Mouse (Mus musculus): Measurements from ENCODE around the gene Urb2. TPM values are rescaled to one million over a fixed set of nuclear protein-coding genes. Genes with fewer than 3 reads are reported as not detected.
A peak's percentile ranks its signal among the peaks of the same experiment; 100 is the strongest.

Gene Urb2
- total and polyA plus RNA-seq, 3 experiments, result 3.8 to 19.5 (median 19.4) TPM

DNA sequence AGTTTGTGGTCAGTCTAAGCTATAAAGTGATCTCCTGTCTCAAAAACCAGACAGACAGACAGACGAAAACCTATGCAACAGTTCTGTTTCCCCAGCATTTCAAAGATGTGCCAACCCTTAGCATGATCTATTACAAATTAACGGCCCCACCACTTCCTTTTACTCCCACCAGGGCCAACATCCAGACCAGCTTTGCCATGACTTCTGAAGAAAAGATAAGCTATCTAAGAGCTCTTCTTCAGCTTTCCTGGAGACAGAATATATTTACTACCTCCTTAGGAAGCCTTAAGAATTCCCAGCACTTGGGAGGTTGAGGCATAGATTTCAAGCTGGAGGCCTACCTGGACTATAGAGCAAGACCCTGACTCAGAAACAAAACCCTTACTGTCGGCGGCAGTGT is 41.1 kb upstream of the Urb2 start:
- no peak for TF ChIP-seq GATA2 (IDR thresholded peaks at IDR 0.05; ENCODE audit: borderline replicate concordance, low read depth, low read length)
- TF ChIP-seq POLR2AphosphoS5 (IDR thresholded peaks at IDR 0.05; ENCODE audit: insufficient replicate concordance, low read depth, low read length), result no peak
- TF ChIP-seq TAL1 (conservative IDR thresholded peaks at IDR 0.05; ENCODE audit: low read depth, low read length), result no peak
- TF ChIP-seq CTCF (IDR thresholded peaks at IDR 0.05; ENCODE audit: low read depth, low read length), result no peak
- no peak for TF ChIP-seq GATA1 (IDR thresholded peaks at IDR 0.05; ENCODE audit: borderline replicate concordance, low read length)
- ATAC-seq (ENCODE audit: extremely low read depth, insufficient number of reproducible peaks, low FRiP score, poor library complexity, severe bottlenecking), result no peak
- peaks cover 72% of the 10 kb centered on the region for H3K4me1 ChIP-seq (ENCODE audit: insufficient read depth, low read depth, low read length)
- H3K4me3 ChIP-seq (ENCODE audit: low read depth, low read length), result peak overlapping the region; percentile 90
- peaks cover 3% of the 10 kb centered on the region for H3K9me3 ChIP-seq (replicated peaks)
- no peaks in the 10 kb centered on the region for H3K27me3 ChIP-seq (ENCODE audit: insufficient read depth, low read length)
- peaks cover 45% of the 10 kb centered on the region for H3K36me3 ChIP-seq (replicated peaks)
- no peak for DNase-seq (ENCODE audit: low spot score)

DNA sequence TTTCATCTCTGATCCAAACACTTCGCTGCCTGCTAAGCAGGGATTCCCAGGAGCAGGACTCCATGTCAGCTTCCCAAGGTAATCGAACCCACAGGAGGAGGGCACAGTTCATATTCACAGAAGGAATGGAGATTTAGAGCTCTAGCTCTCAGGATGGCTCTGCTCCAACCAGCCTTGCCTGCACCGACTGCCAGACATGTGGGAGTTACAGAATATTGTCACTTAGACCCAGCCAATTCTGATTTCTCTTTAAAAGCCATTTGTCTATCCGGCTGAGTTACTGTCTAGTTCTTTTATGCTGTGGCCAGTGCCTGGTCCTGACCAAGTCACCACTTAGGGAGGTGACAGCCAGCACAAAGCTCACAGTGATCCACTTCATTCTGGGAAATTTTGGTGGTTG is 39.6 kb upstream of the Urb2 start:
- no peak for DNase-seq (ENCODE audit: low spot score)
- ATAC-seq (ENCODE audit: extremely low read depth, insufficient number of reproducible peaks, low FRiP score, poor library complexity, severe bottlenecking), result no peak
- peaks cover 83% of the 10 kb centered on the region for H3K4me1 ChIP-seq (ENCODE audit: insufficient read depth, low read depth, low read length)
- H3K4me3 ChIP-seq (ENCODE audit: low read depth, low read length), result peak overlapping the region; percentile 90
- TF ChIP-seq CTCF (IDR thresholded peaks at IDR 0.05; ENCODE audit: low read depth, low read length) (no peak), GATA2 (IDR thresholded peaks at IDR 0.05; ENCODE audit: borderline replicate concordance, low read depth, low read length) (no peak), POLR2AphosphoS5 (IDR thresholded peaks at IDR 0.05; ENCODE audit: insufficient replicate concordance, low read depth, low read length) (no peak), TAL1 (conservative IDR thresholded peaks at IDR 0.05; ENCODE audit: low read depth, low read length) (no peak), GATA1 (IDR thresholded peaks at IDR 0.05; ENCODE audit: borderline replicate concordance, low read length) (no peak)
- peaks cover 40% of the 10 kb centered on the region for H3K36me3 ChIP-seq (replicated peaks)
- no peaks in the 10 kb centered on the region for H3K9me3 ChIP-seq (replicated peaks)
- H3K27me3 ChIP-seq (ENCODE audit: insufficient read depth, low read length), result no peaks in the 10 kb centered on the region

- Histone ChIP-seq H3K9me3 (replicated peaks) (no peaks in the 10 kb centered on the region), H3K4me3 (ENCODE audit: low read depth, low read length) (peak overlapping the region; percentile 90), H3K4me1 (ENCODE audit: insufficient read depth, low read depth, low read length) (peaks cover 84% of the 10 kb centered on the region), H3K36me3 (replicated peaks) (peaks cover 36% of the 10 kb centered on the region), H3K27me3 (ENCODE audit: insufficient read depth, low read length) (no peaks in the 10 kb centered on the region)
- ATAC-seq (ENCODE audit: extremely low read depth, insufficient number of reproducible peaks, low FRiP score, poor library complexity, severe bottlenecking), result no peak
- DNase-seq (ENCODE audit: low spot score), result no peak
- TF ChIP-seq GATA1 (IDR thresholded peaks at IDR 0.05; ENCODE audit: borderline replicate concordance, low read length) (no peak), CTCF (IDR thresholded peaks at IDR 0.05; ENCODE audit: low read depth, low read length) (no peak), GATA2 (IDR thresholded peaks at IDR 0.05; ENCODE audit: borderline replicate concordance, low read depth, low read length) (no peak), TAL1 (conservative IDR thresholded peaks at IDR 0.05; ENCODE audit: low read depth, low read length) (no peak), POLR2AphosphoS5 (IDR thresholded peaks at IDR 0.05; ENCODE audit: insufficient replicate concordance, low read depth, low read length) (no peak)
These were observed 39.0 kb upstream of the Urb2 start for GRCm38 (mm10) chr8:123982291-123982793.

DNA sequence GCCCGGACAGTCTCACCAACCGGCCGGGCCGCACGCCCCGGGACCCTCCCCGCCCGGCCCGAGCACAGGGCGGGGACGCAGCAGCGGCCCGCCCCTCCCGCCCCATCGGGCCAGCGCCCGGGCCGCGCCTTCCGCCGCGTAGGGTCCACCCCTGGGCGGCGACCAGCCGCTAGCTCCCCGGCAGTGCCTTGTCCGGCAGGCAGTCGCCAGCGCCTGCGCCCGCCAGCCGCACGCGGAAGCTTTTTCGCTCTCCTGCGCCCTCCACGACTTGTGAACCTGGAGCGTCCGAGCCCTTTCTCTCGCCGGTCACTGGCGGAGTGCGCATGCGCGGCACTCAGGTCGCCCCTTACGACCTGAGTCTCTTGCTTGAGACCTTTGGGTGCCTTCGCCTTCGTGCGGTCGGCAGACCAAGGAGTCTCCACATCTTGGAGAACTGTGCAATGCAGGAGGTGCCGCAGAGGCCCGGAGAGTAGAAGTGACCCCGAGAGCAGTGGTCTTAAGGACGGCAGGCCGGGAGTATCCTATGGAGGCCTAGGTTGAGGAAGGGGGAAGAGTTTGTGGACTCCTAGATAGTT is 38.4 kb upstream of the Urb2 start, which contains the start of gene Abcb10:
Gene Abcb10 (minus strand): TSS at position 297 of the 575 bp plus-strand sequence.
- ATAC-seq (ENCODE audit: extremely low read depth, insufficient number of reproducible peaks, low FRiP score, poor library complexity, severe bottlenecking), result peak; percentile 61
- Histone ChIP-seq H3K27me3 (ENCODE audit: insufficient read depth, low read length) (no peaks in the 10 kb centered on the region), H3K4me3 (ENCODE audit: low read depth, low read length) (peak within 1 kb of the TSS; percentile 90), H3K4me1 (ENCODE audit: insufficient read depth, low read depth, low read length) (peaks cover 83% of the 10 kb centered on the region), H3K9me3 (replicated peaks) (no peaks in the 10 kb centered on the region), H3K36me3 (replicated peaks) (peaks cover 31% of the 10 kb centered on the region)
- peak; percentile 91 for DNase-seq (ENCODE audit: low spot score)
- TF ChIP-seq TAL1 (conservative IDR thresholded peaks at IDR 0.05; ENCODE audit: low read depth, low read length), result no peak

DNA sequence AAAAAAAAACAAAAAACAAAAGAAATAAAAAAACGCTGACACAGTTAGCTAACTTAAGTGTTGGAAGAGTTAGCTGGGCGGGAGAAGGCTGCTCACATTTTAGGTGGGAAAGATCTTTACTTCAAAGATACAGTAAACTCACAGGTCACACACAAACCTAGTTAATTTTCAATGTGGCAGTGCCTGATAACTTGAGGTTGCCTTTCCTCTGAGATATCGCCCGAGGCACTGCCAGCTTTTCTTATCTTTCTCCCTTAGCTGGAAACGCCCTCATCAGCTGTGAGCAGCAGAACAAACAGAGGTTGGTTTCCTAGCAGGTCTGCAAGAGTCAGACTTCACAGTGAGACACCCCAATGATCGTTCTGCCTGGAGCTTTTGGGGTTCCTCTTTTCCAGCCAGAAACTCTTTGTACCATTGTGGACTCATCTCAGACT is 32.7 kb upstream of the Urb2 start:
- ATAC-seq (ENCODE audit: extremely low read depth, insufficient number of reproducible peaks, low FRiP score, poor library complexity, severe bottlenecking) (peak; percentile 70), DNase-seq (ENCODE audit: low spot score) (peak; percentile 77)
- Histone ChIP-seq H3K4me3 (ENCODE audit: low read depth, low read length) (peak overlapping the region; percentile 39; the same call in 1 of the 2 replicates), H3K9me3 (replicated peaks) (no peaks in the 10 kb centered on the region), H3K27me3 (ENCODE audit: insufficient read depth, low read length) (no peaks in the 10 kb centered on the region), H3K36me3 (replicated peaks) (peaks cover 25% of the 10 kb centered on the region), H3K4me1 (ENCODE audit: insufficient read depth, low read depth, low read length) (peaks cover 80% of the 10 kb centered on the region)
- TF ChIP-seq POLR2AphosphoS5 (IDR thresholded peaks at IDR 0.05; ENCODE audit: insufficient replicate concordance, low read depth, low read length) (no peak), GATA2 (IDR thresholded peaks at IDR 0.05; ENCODE audit: borderline replicate concordance, low read depth, low read length) (0 out of 2 replicates have a peak, but pooled peaks have one; percentile 64), TAL1 (conservative IDR thresholded peaks at IDR 0.05; ENCODE audit: low read depth, low read length) (peak; percentile 96)

GRCm38 (mm10) chr8:123989128-123989527 is 32.2 kb upstream of the Urb2 start:
- TF ChIP-seq CTCF (IDR thresholded peaks at IDR 0.05; ENCODE audit: low read depth, low read length) (no peak), POLR2AphosphoS5 (IDR thresholded peaks at IDR 0.05; ENCODE audit: insufficient replicate concordance, low read depth, low read length) (no peak), TAL1 (conservative IDR thresholded peaks at IDR 0.05; ENCODE audit: low read depth, low read length) (no peak), GATA2 (IDR thresholded peaks at IDR 0.05; ENCODE audit: borderline replicate concordance, low read depth, low read length) (no peak), GATA1 (IDR thresholded peaks at IDR 0.05; ENCODE audit: borderline replicate concordance, low read length) (no peak)
- DNase-seq (ENCODE audit: low spot score) (no peak), ATAC-seq (ENCODE audit: extremely low read depth, insufficient number of reproducible peaks, low FRiP score, poor library complexity, severe bottlenecking) (no peak)
- Histone ChIP-seq H3K4me3 (ENCODE audit: low read depth, low read length) (peak overlapping the region; percentile 39; the same call in 1 of the 2 replicates), H3K4me1 (ENCODE audit: insufficient read depth, low read depth, low read length) (peaks cover 77% of the 10 kb centered on the region), H3K27me3 (ENCODE audit: insufficient read depth, low read length) (no peaks in the 10 kb centered on the region), H3K36me3 (replicated peaks) (peaks cover 31% of the 10 kb centered on the region), H3K9me3 (replicated peaks) (no peaks in the 10 kb centered on the region)

Data from G1E (cell line).